Mouse (Mus musculus): ENCODE measurements at regions not wholly inside any gene's neighbourhood (a gene's known extent, or its start where the extent isn't known, plus 50 kb on each side); places are given as distances from the start of the nearest gene placed in this dataset.

GRCm38 (mm10) chr5:118437307-118437610 lies 123.2 kb upstream of the Med13l start:
- H3K9me3 ChIP-seq (replicated peaks; ENCODE audit: insufficient read depth, low read length), result no peaks in the 10 kb centered on the region
- H3K36me3 ChIP-seq (ENCODE audit: control insufficient read depth in 1 of 2, insufficient read depth in 2 of 2, low read length in 2 of 2), result no peaks in the 10 kb centered on the region
- DNase-seq (ENCODE audit: low read depth, low spot score), result no peak
- H3K4me1 ChIP-seq (ENCODE audit: control insufficient read depth in 1 of 2, insufficient read depth in 2 of 2, low read length in 2 of 2), result no peaks in the 10 kb centered on the region
- no peak for TF ChIP-seq NRF1 (IDR thresholded peaks at IDR 0.05; ENCODE audit: insufficient read depth, low read depth, low read length, poor library complexity, severe bottlenecking)
- TF ChIP-seq BHLHE40 (IDR thresholded peaks at IDR 0.05; ENCODE audit: borderline replicate concordance, low read depth, low read length), result no peak
- H3K79me2 ChIP-seq (ENCODE audit: control insufficient read depth, insufficient read depth, low read length, poor library complexity), result no peaks in the 10 kb centered on the region
- no peak overlapping the region for H3K9ac ChIP-seq (ENCODE audit: control insufficient read depth, low read depth, low read length, poor library complexity, severe bottlenecking)
- H3K27me3 ChIP-seq (ENCODE audit: control insufficient read depth in 1 of 2, insufficient read depth in 2 of 2, low read length in 2 of 2), result no peaks in the 10 kb centered on the region
- no peak overlapping the region for H3K4me3 ChIP-seq (ENCODE audit: control insufficient read depth in 1 of 2, insufficient read depth in 1 of 2, low read depth in 2 of 2, low read length in 2 of 2)
- no peak overlapping the region for H3K27ac ChIP-seq (ENCODE audit: control insufficient read depth, low read depth, low read length)

DNA sequence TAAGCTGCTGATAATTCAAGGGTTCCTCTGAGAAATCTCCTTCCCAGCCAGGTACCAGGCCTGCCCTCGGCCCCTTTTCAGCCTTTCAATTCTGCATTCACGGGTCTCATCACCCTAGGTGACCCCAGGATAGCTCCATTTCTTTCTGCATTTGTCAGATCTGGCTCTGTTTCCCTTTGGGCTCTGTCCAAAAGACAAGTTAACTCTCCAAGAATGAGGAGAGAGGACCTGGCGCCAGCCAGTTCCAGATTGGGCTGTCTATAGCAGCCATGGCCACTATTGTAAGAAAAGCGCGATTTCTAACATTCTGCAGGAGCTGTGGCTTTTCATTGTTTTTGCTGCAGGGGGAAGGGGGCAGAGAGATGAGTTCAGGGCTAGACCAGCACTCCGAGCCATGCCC lies 122.5 kb upstream of the Med13l start:
- no peaks in the 10 kb centered on the region for H3K36me3 ChIP-seq (ENCODE audit: control insufficient read depth in 1 of 2, insufficient read depth in 2 of 2, low read length in 2 of 2)
- no peak overlapping the region for H3K27ac ChIP-seq (ENCODE audit: control insufficient read depth, low read depth, low read length)
- H3K79me2 ChIP-seq (ENCODE audit: control insufficient read depth, insufficient read depth, low read length, poor library complexity), result no peaks in the 10 kb centered on the region
- no peak for DNase-seq (ENCODE audit: low read depth, low spot score)
- H3K4me1 ChIP-seq (ENCODE audit: control insufficient read depth in 1 of 2, insufficient read depth in 2 of 2, low read length in 2 of 2), result no peaks in the 10 kb centered on the region
- no peak overlapping the region for H3K9ac ChIP-seq (ENCODE audit: control insufficient read depth, low read depth, low read length, poor library complexity, severe bottlenecking)
- H3K4me3 ChIP-seq (ENCODE audit: control insufficient read depth in 1 of 2, insufficient read depth in 1 of 2, low read depth in 2 of 2, low read length in 2 of 2), result no peak overlapping the region
- H3K27me3 ChIP-seq (ENCODE audit: control insufficient read depth in 1 of 2, insufficient read depth in 2 of 2, low read length in 2 of 2), result no peaks in the 10 kb centered on the region
- TF ChIP-seq JUND (IDR thresholded peaks at IDR 0.05; ENCODE audit: low read depth, low read length) (no peak), MYB (IDR thresholded peaks at IDR 0.05; ENCODE audit: low read depth, low read length) (no peak), MAZ (IDR thresholded peaks at IDR 0.05; ENCODE audit: low read depth, low read length) (no peak), UBTF (IDR thresholded peaks at IDR 0.05; ENCODE audit: borderline replicate concordance, insufficient read depth, low read depth, low read length) (no peak), TAL1 (IDR thresholded peaks at IDR 0.05; ENCODE audit: low read length) (no peak), CTCF (IDR thresholded peaks at IDR 0.05 in 2 of 3, conservative IDR thresholded peaks at IDR 0.05 in 1 of 3; ENCODE audit: control insufficient read depth in 1 of 3, insufficient read depth in 1 of 3, low read depth in 2 of 3, low read length in 3 of 3, poor library complexity in 1 of 3, severe bottlenecking in 1 of 3) (no peak), ZMIZ1 (IDR thresholded peaks at IDR 0.05; ENCODE audit: low read depth, low read length) (no peak), ZNF384 (IDR thresholded peaks at IDR 0.05; ENCODE audit: low read depth, low read length) (no peak), KAT2A (conservative IDR thresholded peaks at IDR 0.05; ENCODE audit: low read depth, low read length) (no peak), MAFK (IDR thresholded peaks at IDR 0.05; ENCODE audit: borderline replicate concordance, low read depth, low read length) (no peak), SIN3A (IDR thresholded peaks at IDR 0.05; ENCODE audit: low read length) (no peak), HCFC1 (IDR thresholded peaks at IDR 0.05; ENCODE audit: low read depth, low read length) (no peak), NRF1 (IDR thresholded peaks at IDR 0.05; ENCODE audit: insufficient read depth, low read depth, low read length, poor library complexity, severe bottlenecking) (no peak)
- no peaks in the 10 kb centered on the region for H3K9me3 ChIP-seq (replicated peaks; ENCODE audit: insufficient read depth, low read length)
